Mouse (Mus musculus) liver, postnatal 0 days (tissue): ENCODE measurements around the gene Usp2.
A peak's percentile ranks its signal among the peaks of the same experiment; 100 is the strongest.

Source experiments
- CTCF ChIP-seq: sonication (generic); IDR thresholded peaks from 2 replicates; pipeline ENCODE4 v1.5.1; 2016; ENCODE audit warnings: antibody characterized with exemption, low read depth
- EP300 ChIP-seq: IDR thresholded peaks from 2 replicates; pipeline ENCODE4 v1.6.1; 2016; ENCODE audit warnings: antibody characterized with exemption, low read depth, mild to moderate bottlenecking

DNA sequence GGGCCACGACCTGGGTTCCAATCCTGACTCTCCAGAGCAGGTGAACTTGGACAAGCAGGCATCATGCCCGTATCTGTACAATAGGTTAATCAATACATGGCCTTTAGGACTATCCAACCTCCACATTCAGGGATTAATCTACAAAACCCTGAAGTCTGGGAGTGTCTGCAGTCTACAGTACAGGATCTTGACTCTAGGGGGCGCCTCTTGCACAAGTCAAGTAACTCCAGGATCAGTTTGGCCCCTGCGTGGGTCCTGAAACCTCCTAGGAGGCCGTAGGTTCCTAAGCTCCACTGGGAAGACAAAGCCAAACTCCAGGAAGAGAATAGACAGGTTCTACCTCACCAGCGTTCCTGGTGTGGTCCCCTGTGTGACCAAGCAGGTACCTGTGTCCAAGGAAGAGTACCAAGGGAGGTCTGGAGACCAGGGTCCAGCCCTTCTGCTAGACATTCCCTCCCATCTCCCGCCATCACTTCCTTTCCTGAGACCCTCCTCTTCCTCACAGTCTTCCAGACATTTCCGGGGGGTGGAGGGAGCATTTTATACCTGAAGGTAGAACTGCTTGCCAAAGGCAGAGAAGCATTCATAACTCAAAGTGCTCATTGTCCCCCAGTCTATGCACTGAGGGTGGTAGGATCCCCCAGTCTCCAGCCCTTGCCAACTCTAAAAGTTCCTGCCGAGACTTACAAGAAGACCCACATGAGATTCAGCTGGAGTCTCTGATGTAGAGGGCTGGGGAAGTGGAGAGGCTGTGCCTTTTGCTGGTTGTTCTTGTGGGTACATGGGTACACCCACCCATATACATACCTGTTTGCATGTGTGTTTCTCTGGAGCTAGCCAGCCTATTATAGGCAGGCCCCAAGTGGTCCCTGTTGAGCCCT lies 7.8 kb downstream of the Usp2 start:
- TF ChIP-seq CTCF (peak; percentile 60), EP300 (no peak)
